Mouse (Mus musculus): Measurements from ENCODE around the gene Prox2. TPM values are rescaled to one million over a fixed set of nuclear protein-coding genes. Genes with fewer than 3 reads are reported as not detected.

Gene Prox2
- polyA plus RNA-seq, 1 experiment from 2014 or later = 3.0 TPM

DNA sequence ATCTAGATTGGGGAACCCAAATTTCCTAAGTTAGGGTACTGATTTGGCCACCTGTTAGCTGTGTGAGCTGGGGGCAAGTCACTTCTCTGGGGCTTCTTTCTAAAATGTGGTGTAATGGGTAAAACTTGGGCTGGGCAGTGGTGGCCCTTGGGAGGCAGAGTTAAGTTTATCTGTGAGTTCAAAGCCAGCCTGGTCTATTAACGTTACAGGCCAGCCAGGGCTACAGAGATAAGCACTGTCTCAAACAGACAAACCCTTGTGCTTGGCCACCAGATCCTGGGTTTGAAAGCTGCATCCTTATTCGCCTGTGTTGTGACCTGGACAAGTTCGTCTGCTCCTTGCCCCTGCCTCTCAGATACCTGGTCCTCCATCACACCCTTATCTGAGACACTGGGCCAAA, 19.4 kb downstream of the Prox2 start:
- Histone ChIP-seq H3K4me3 (replicated peaks) (no peak overlapping the region), H3K9ac (no peak overlapping the region), H3K27ac (no peak overlapping the region), H3K27me3 (no peaks in the 10 kb centered on the region), H3K36me3 (peaks cover 25% of the 10 kb centered on the region), H3K9me3 (replicated peaks) (0 out of 2 replicates have a peak, but pooled peaks cover 2% of the 10 kb centered on the region), H3K4me2 (no peak overlapping the region), H3K4me1 (replicated peaks) (peaks cover 30% of the 10 kb centered on the region)
- ATAC-seq (ENCODE audit: low read depth) (peak; percentile 79), DNase-seq (peak; percentile 16)
- WGBS (ENCODE audit: insufficient replicate concordance) = 23% methylated on average over 3 of the region's 3 CpGs

DNA sequence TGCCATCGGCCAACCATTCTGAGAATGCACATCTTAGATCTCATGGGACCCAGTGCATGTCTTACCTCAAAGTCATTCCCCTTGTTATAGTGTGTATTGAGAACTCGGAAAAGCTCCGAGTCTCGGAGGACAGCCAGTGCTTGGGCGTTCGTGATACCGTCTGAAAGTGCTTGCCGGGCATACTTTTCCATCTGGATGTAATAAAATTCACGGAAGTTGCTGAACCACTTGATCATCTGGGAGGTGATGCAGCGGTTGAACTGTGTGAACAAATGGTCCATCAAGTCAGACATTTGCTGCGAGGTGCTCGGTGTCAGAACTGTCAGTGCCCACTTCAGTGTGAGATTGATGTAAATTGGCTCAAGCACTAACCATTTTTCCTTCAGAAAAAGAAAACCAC, 22.7 kb downstream of the Prox2 start:
- DNase-seq (no peak), ATAC-seq (ENCODE audit: low read depth) (no peak)
- Histone ChIP-seq H3K27me3 (no peaks in the 10 kb centered on the region), H3K9ac (no peak overlapping the region), H3K4me3 (replicated peaks) (no peak overlapping the region), H3K9me3 (replicated peaks) (0 out of 2 replicates have a peak, but pooled peaks cover 2% of the 10 kb centered on the region), H3K4me1 (replicated peaks) (peaks cover 29% of the 10 kb centered on the region), H3K27ac (no peak overlapping the region), H3K4me2 (no peak overlapping the region), H3K36me3 (peaks cover 25% of the 10 kb centered on the region)
- WGBS (ENCODE audit: insufficient replicate concordance) = 85% methylated on average over 12 of the region's 12 CpGs

DNA sequence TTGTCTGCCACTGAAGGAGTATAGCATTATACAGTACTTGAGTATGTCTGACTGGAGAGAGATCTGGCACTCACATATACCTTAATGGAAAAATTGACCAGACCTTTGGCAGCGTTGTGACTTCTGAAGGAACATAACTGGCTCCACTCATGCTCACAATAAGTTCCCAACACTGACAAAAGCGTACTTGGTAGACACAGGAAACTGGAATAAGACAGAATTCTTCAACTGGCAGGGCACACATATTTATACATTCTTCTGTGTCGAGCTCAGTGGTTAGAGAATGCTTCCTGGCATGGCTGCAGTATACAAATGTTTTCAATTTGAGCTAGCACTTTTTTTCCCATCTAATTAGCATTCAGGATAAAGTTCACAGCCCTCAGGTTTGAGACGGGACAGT, 25.6 kb downstream of the Prox2 start:
- Histone ChIP-seq H3K9ac (no peak overlapping the region), H3K4me3 (replicated peaks) (no peak overlapping the region), H3K36me3 (peaks cover 25% of the 10 kb centered on the region), H3K27ac (no peak overlapping the region), H3K4me2 (no peak overlapping the region), H3K27me3 (no peaks in the 10 kb centered on the region), H3K9me3 (replicated peaks) (0 out of 2 replicates have a peak, but pooled peaks cover 2% of the 10 kb centered on the region), H3K4me1 (replicated peaks) (peaks cover 8% of the 10 kb centered on the region; the same call in 1 of the 2 replicates)
- DNase-seq (no peak), ATAC-seq (ENCODE audit: low read depth) (no peak)
- WGBS (ENCODE audit: insufficient replicate concordance) = 73% methylated on average over 4 of the region's 4 CpGs

DNA sequence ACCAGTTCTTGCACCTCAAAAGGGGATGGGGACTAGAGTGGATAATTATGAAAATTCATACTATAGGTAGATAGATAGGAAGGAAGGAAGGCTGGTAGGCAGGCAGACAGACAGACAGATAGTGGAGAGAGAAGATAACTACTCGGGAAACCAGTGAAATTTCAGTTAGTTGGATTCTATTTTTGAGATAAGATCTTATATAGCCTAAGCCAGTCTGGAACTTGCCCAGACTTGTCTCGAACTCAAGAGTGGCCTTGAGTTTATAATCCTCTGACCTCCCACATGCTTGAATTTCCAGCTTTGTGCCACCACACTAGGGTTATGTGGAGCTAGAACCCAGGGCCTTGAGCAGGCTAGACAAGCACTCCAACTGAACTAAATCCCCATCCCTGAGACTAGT, 26.3 kb downstream of the Prox2 start:
- Histone ChIP-seq H3K4me2 (no peak overlapping the region), H3K9ac (no peak overlapping the region), H3K27me3 (no peaks in the 10 kb centered on the region), H3K36me3 (peaks cover 19% of the 10 kb centered on the region), H3K27ac (no peak overlapping the region), H3K4me3 (replicated peaks) (no peak overlapping the region), H3K4me1 (replicated peaks) (0 out of 2 replicates have a peak, but pooled peaks cover 6% of the 10 kb centered on the region), H3K9me3 (replicated peaks) (0 out of 2 replicates have a peak, but pooled peaks cover under 1% of the 10 kb centered on the region)
- ATAC-seq (ENCODE audit: low read depth) (no peak), DNase-seq (no peak)
- 31% methylated on average over 2 of the region's 2 CpGs for WGBS (ENCODE audit: insufficient replicate concordance)

DNA sequence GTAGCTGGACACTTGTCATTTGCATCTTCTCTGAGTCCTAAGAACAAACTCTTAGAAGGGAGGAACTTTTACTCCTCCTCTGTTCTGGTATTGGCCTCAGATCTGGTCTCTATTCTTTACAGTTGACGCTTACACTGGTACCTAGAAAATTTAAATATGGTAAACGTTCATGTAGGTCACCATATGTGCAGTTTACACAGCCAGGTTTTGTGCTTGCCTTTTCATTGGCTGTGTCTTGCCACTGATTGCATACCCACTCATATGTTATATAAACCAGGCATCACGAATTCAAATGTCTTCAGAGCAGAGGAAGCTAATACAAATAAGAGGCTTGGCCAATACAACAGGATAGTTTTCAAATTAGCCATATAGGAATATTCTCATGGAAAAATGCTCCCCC, 33.5 kb downstream of the Prox2 start:
- H3K27me3 ChIP-seq = no peaks in the 10 kb centered on the region
- H3K9me3 ChIP-seq (replicated peaks) = no peaks in the 10 kb centered on the region
- ATAC-seq (ENCODE audit: low read depth) (no peak), DNase-seq (no peak)
- H3K27ac ChIP-seq = no peak overlapping the region
- H3K9ac ChIP-seq = no peak overlapping the region
- H3K4me3 ChIP-seq (replicated peaks) = no peak overlapping the region
- no peak overlapping the region for H3K4me2 ChIP-seq
- H3K36me3 ChIP-seq = peaks cover 13% of the 10 kb centered on the region
- WGBS (ENCODE audit: insufficient replicate concordance) = 76% methylated on average over 3 of the region's 3 CpGs
- no peaks in the 10 kb centered on the region for H3K4me1 ChIP-seq (replicated peaks)

DNA sequence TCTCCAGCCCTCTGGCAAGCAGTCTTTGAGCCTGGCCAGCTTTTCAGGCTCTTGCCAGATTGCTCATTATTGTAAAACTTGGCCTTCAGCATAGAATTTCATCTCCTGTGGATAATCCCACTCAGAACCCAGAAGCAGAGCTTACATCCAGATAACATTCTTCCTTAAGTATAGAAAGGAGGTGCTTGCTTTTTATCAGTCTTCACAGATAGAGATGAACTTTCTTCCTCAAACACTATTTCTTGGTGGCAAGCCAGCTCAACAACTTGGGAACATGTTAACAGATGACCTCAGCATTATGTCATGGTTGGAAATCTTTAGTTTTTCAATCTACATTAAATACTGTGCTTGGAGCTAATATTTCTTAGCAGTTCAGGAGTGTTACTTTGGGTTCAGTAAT, 39.5 kb downstream of the Prox2 start:
- DNase-seq (no peak), ATAC-seq (ENCODE audit: low read depth) (no peak)
- Histone ChIP-seq H3K4me2 (no peak overlapping the region), H3K27me3 (no peaks in the 10 kb centered on the region), H3K4me1 (replicated peaks) (no peaks in the 10 kb centered on the region), H3K9ac (no peak overlapping the region), H3K36me3 (peaks cover 37% of the 10 kb centered on the region), H3K27ac (no peak overlapping the region), H3K9me3 (replicated peaks) (no peaks in the 10 kb centered on the region), H3K4me3 (replicated peaks) (no peak overlapping the region)

DNA sequence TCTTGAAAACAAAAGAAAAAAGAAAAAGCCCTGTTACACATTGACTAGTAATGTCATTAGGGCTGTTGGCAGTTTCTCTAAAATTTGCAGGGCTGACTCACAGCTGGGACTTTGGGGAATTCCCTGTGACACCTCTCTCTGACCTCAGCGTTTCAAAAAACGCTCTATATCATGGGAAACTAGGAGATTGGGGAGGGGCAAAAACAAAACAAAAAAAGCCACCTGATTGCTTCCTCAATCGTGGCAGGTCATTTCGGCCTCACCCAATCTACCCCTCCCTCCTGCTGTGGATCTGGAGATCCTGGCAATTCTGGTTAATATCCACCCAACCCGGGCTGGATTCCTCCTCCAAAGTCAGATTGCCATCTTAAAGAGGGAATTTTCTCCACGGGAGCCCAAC, 59.3 kb downstream of the Prox2 start:
- H3K9me3 ChIP-seq (replicated peaks) = no peaks in the 10 kb centered on the region
- 73% methylated on average over 6 of the region's 6 CpGs for WGBS (ENCODE audit: insufficient replicate concordance)
- H3K4me3 ChIP-seq (replicated peaks) = no peak overlapping the region
- peaks cover 45% of the 10 kb centered on the region for H3K36me3 ChIP-seq
- H3K9ac ChIP-seq = no peak overlapping the region
- no peaks in the 10 kb centered on the region for H3K27me3 ChIP-seq
- H3K27ac ChIP-seq = no peak overlapping the region
- ATAC-seq (ENCODE audit: low read depth) = no peak
- no peak for DNase-seq
- H3K4me2 ChIP-seq = no peak overlapping the region
- no peaks in the 10 kb centered on the region for H3K4me1 ChIP-seq (replicated peaks)

Other genes starting within 250 kb of the Prox2 start
- 0.10 and 0.15 TPM in 2 replicates for gene Ltbp2, start 234.2 kb downstream of the Prox2 start, polyA plus RNA-seq (2015; fragmentation: Nextera tagmentation; extraction: Ambion mirVana)
- 132 and 134 TPM in 2 replicates for gene Fcf1, start 139.9 kb downstream of the Prox2 start, polyA plus RNA-seq (2015; fragmentation: Nextera tagmentation; extraction: Ambion mirVana)
- 13.3 and 16.9 TPM in 2 replicates for gene Arel1, start 139.9 kb downstream of the Prox2 start, polyA plus RNA-seq (2015; fragmentation: Nextera tagmentation; extraction: Ambion mirVana)
- gene Ylpm1, start 114.4 kb downstream of the Prox2 start, polyA plus RNA-seq (2015; fragmentation: Nextera tagmentation; extraction: Ambion mirVana) = 9.2 TPM in 2 replicates
- gene Dlst, start 74 bp upstream of the Prox2 start, polyA plus RNA-seq (2015; fragmentation: Nextera tagmentation; extraction: Ambion mirVana) = 80.7 and 93.4 TPM in 2 replicates
- 0.73 and 0.74 TPM in 2 replicates for gene Rps6kl1, start 40.5 kb upstream of the Prox2 start, polyA plus RNA-seq (2015; fragmentation: Nextera tagmentation; extraction: Ambion mirVana)
- gene Pgf, start 67.0 kb upstream of the Prox2 start, polyA plus RNA-seq (2015; fragmentation: Nextera tagmentation; extraction: Ambion mirVana) = 0.50 and 0.60 TPM in 2 replicates
- gene Eif2b2, start 108.7 kb upstream of the Prox2 start, polyA plus RNA-seq (2015; fragmentation: Nextera tagmentation; extraction: Ambion mirVana) = 49.4 and 49.9 TPM in 2 replicates
- gene Mlh3, start 159.8 kb upstream of the Prox2 start, polyA plus RNA-seq (2015; fragmentation: Nextera tagmentation; extraction: Ambion mirVana) = 2.8 and 3.0 TPM in 2 replicates
- 66.3 and 71.4 TPM in 2 replicates for gene Acyp1, start 177.7 kb upstream of the Prox2 start, polyA plus RNA-seq (2015; fragmentation: Nextera tagmentation; extraction: Ambion mirVana)
- 0.12 and 0.14 TPM in 2 replicates for gene Zc2hc1c, start 177.8 kb upstream of the Prox2 start, polyA plus RNA-seq (2015; fragmentation: Nextera tagmentation; extraction: Ambion mirVana)
- 5.0 and 6.1 TPM in 2 replicates for gene Nek9, start 228.6 kb upstream of the Prox2 start, polyA plus RNA-seq (2015; fragmentation: Nextera tagmentation; extraction: Ambion mirVana)

Data from liver, embryonic 13.5 days (tissue).